Mouse (Mus musculus) brain, embryonic 14.5 days (tissue): ENCODE measurements around the gene Prn. TPM values are rescaled to one million over a fixed set of nuclear protein-coding genes. Genes with fewer than 3 reads are reported as not detected.
A peak's percentile ranks its signal among the peaks of the same experiment; 100 is the strongest.

Experiments used
- DNase-seq: peaks from one replicate; pipeline ENCODE4 v3.0.0-alpha.2; 2011; ENCODE audit warnings: low read depth
- CTCF ChIP-seq: fragments of 200-500 bp; IDR thresholded peaks from 2 replicates; pipeline ENCODE4 v1.5.1; 2012; ENCODE audit warnings: inconsistent platforms, mild to moderate bottlenecking, moderate library complexity, borderline replicate concordance; ENCODE audit not compliant: insufficient read depth, insufficient read length; ENCODE audit errors: extremely low read depth
- POLR2A ChIP-seq: fragments of 200-500 bp; IDR thresholded peaks from 2 replicates; pipeline ENCODE4 v1.6.1; 2012; ENCODE audit warnings: mild to moderate bottlenecking, inconsistent platforms, borderline replicate concordance; ENCODE audit not compliant: poor library complexity, insufficient read depth, insufficient read length, severe bottlenecking; ENCODE audit errors: extremely low read depth
- polyA plus RNA-seq: library from polyadenylated mRNA; depleted of rRNA; stranded (reverse); fragments of >200 nt; gene quantifications from 2 replicates; pipeline ENCODE4 v1.2.3, GENCODE M21; 2012

Prn gene
- polyA plus RNA-seq, 1 experiment, result not detected

GRCm38 (mm10) chr2:131911341-131911740, 1.6 kb downstream of the Prn start:
- peak; percentile 72 for DNase-seq
- TF ChIP-seq CTCF (no peak), POLR2A (no peak)

DNA sequence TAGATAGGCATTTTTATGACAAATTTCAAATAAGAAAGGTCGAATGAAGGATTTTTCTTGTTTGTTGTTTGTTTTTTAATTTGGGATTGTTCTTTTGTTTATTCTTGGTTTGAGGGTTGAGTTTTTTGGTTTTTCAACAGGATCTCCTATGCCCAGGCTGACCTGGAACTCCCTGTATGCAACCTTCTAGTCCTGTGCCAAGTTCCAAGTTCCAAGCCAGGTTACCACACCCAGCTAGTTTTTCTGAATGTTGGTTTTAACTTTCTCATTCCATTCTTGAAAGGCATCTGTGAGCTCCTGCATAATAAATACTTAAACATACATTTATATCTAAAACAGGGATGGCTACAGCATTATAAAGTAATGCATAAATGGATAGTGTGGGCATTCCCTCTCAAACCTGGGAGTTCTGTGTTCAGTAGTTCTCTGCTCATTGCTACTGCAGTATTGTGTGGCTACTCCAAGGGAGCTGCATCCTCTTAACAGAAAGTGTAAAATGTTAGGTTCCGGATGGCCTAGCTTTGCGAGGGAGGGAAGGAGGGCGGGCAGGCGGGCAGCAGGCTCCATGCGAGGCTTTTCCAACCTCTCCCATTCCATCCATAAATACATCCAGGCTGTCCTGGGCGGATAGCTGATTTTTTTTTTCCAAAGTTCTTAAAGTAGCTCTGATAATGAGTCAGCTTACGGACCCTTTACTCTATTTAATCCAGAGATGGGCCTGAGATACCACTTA, 2.9 kb downstream of the Prn start:
- no peak for TF ChIP-seq POLR2A
- no peak for TF ChIP-seq CTCF
- DNase-seq, result no peak

- TF ChIP-seq CTCF (no peak), POLR2A (no peak)
- no peak for DNase-seq
These were observed 22.6 kb downstream of the Prn start for GRCm38 (mm10) chr2:131932275-131932902.

GRCm38 (mm10) chr2:131933013-131933412, 23.3 kb downstream of the Prn start:
- no peak for DNase-seq

GRCm38 (mm10) chr2:131933598-131933997, 23.8 kb downstream of the Prn start:
- TF ChIP-seq CTCF (no peak), POLR2A (no peak)
- peak; percentile 66 for DNase-seq

More at GRCm38 (mm10) chr2:131933013-131933412, 23.3 kb downstream of the Prn start:
- TF ChIP-seq CTCF, result no peak
- no peak for TF ChIP-seq POLR2A

GRCm38 (mm10) chr2:131934243-131934642, 24.5 kb downstream of the Prn start:
- no peak for DNase-seq
- TF ChIP-seq POLR2A, result no peak

DNA sequence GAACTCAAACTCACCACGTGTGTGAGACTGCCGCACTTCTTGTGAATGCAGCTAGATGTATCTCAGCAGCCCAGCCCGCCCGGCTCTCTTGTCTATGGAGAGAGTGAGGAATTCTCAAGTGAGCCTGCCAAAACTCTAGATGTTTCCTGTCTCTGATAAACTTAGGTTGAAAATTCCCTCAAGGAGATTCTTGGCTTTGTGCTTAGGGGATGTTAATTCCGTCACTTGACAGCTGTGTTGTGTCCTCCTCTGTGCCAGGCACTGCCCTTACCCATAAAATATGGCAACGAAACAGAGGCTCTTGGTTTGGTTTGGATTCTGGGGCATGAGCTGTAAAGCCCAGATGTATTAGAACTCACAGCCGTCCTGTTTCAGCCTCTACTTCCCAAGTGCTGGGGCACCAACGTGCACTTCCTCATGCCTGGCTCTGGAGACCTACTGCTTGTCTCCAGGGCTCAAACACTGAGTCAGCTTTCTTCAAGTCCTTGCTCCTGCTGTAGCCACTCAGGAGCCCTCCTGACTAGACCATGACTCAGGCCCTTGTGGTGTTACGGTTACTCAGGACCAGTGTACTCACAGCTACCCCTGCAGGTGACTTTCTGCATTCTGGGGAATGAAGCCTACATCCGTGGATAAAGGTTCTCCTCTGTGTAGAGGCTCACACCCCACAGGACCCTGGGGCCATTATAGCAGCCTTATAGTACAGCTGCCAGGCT, 25.8 kb downstream of the Prn start:
- peak; percentile 30 for DNase-seq

GRCm38 (mm10) chr2:131936410-131936809, 26.7 kb downstream of the Prn start:
- no peak for TF ChIP-seq CTCF
- no peak for DNase-seq

More for the DNA sequence above, 25.8 kb downstream of the Prn start:
- TF ChIP-seq CTCF, result no peak
- TF ChIP-seq POLR2A, result no peak

- TF ChIP-seq POLR2A, result no peak
- peak; percentile 76 for TF ChIP-seq CTCF
- peak; percentile 85 for DNase-seq
These were observed 29.8 kb downstream of the Prn start for GRCm38 (mm10) chr2:131939404-131940111.

- no peak for DNase-seq
- TF ChIP-seq CTCF, result no peak
- no peak for TF ChIP-seq POLR2A
These were observed 30.7 kb downstream of the Prn start for GRCm38 (mm10) chr2:131940506-131940905.

DNA sequence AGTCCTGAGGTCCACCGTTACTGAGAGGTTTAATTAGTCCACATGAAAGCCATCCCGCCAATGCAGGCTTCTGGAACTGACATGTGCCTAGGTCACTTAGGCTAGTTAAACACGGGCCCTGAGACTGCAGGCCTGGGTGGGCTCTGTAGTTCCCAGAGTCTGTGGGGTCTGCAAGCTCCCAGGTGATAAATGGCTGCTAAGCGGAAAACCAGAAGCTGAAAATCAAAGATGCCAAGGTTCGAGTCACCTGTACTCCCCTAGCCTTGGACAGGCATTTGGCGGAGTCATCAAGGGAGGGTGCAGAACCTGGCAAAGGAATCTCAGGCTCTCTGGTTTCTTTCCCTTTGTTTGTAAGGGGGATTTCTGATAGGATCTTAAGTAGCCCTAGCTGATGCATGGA, 31.7 kb downstream of the Prn start:
- TF ChIP-seq POLR2A, result no peak
- no peak for TF ChIP-seq CTCF
- DNase-seq, result no peak
